Mouse (Mus musculus) heart, postnatal 0 days (tissue): Measurements from ENCODE around the gene Ociad1. TPM values are rescaled to one million over a fixed set of nuclear protein-coding genes. Genes with fewer than 3 reads are reported as not detected.
A peak's percentile ranks its signal among the peaks of the same experiment; 100 is the strongest.

Experiments used
- ATAC-seq: fragments of 200-750 bp; cut with Nextera tagmentation; 2 replicates; pipeline ENCODE4 v1.8.0; 2017; ENCODE audit warnings: low read depth, moderate number of reproducible peaks, moderate library complexity; ENCODE audit not compliant: insufficient read depth
- DNase-seq: peaks from one replicate; pipeline ENCODE4 v3.0.0-alpha.2; 2016; ENCODE audit warnings: low spot score
- H3K27ac ChIP-seq: fragments of 300-500 bp; sonication (generic); 2 replicates; pipeline ENCODE4 v1.5.1; 2014; ENCODE audit warnings: low read depth, mild to moderate bottlenecking
- H3K27me3 ChIP-seq: fragments of 300-500 bp; sonication (generic); 2 replicates; pipeline ENCODE4 v1.6.1; 2014; ENCODE audit warnings: low read length, mixed read lengths; ENCODE audit not compliant: control insufficient read depth, insufficient read depth
- H3K36me3 ChIP-seq: fragments of 300-500 bp; sonication (generic); replicated peaks from 2 replicates; pipeline ENCODE4 v1.6.1; 2014; ENCODE audit warnings: low read length, mixed read lengths; ENCODE audit not compliant: control insufficient read depth, insufficient read depth
- H3K4me1 ChIP-seq: fragments of 300-500 bp; sonication (generic); 2 replicates; pipeline ENCODE4 v1.6.1; 2014; ENCODE audit warnings: antibody characterized with exemption; ENCODE audit not compliant: control insufficient read depth, insufficient read depth
- H3K4me2 ChIP-seq: fragments of 300-500 bp; sonication (generic); 2 replicates; pipeline ENCODE4 v1.6.1; 2014; ENCODE audit warnings: low read depth, mild to moderate bottlenecking, low read length, moderate library complexity
- H3K4me3 ChIP-seq: fragments of 300-500 bp; sonication (generic); 2 replicates; pipeline ENCODE4 v1.5.1; 2014; ENCODE audit warnings: low read depth, low read length
- H3K9ac ChIP-seq: fragments of 300-500 bp; sonication (generic); replicated peaks from 2 replicates; pipeline ENCODE4 v1.6.1; 2014; ENCODE audit warnings: low read depth, low read length, mixed read lengths
- H3K9me3 ChIP-seq: fragments of 300-500 bp; sonication (generic); replicated peaks from 2 replicates; pipeline ENCODE4 v1.6.1; 2016; ENCODE audit warnings: low read length; ENCODE audit not compliant: control insufficient read depth
- CTCF ChIP-seq: IDR thresholded peaks from 2 replicates; pipeline ENCODE4 v1.5.1; 2016; ENCODE audit warnings: antibody characterized with exemption, control low read depth, low read depth
- EP300 ChIP-seq: IDR thresholded peaks from 2 replicates; pipeline ENCODE4 v1.6.1; 2016; ENCODE audit warnings: antibody characterized with exemption, low read depth
- WGBS: fragments of 180-500 bp; shearing (Covaris S2); extraction: QIAGEN DNeasy Blood & Tissue Kit; methylation state at CpG from one replicate; pipeline ENCODE4 v1.1.7; 2014; 5-methylcytosine and 5-hydroxymethylcytosine counted together
- polyA plus RNA-seq: library from polyadenylated mRNA; unstranded; fragments of >200 nt; fragmentation: Nextera tagmentation; extraction: Ambion mirVana; gene quantifications from 2 replicates; pipeline ENCODE4 v1.2.1, GENCODE M21; 2015
- total RNA-seq: library from RNA; depleted of rRNA; stranded (reverse); fragments of >200 nt; gene quantifications from 2 replicates; pipeline ENCODE4 v1.2.3, GENCODE M21; 2014; ENCODE audit warnings: low replicate concordance

Gene Ociad1
- total and polyA plus RNA-seq, 2 experiments from 2014 or later: 131 to 265 TPM

DNA sequence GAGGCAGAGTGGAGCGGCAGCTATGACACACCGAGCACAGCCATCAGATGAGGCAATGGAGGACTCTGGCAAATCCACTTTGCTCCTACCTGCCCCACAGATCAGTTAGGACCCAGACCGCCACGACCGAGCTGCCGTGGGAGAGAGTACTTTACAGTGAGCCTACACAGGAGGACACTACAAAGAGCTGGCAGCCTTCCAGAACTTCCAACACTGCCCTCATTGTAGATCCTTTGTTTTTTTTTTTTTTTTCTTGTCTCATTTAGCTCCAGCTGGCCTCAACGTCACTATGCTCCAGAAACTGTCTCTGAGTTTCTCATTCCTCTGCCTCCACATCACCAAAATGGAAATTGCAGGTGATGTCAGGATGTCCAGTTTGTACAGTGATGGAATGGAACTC, 60.9 kb downstream of the Ociad1 start:
- TF ChIP-seq CTCF (no peak), EP300 (no peak)
- no peak for DNase-seq
- Histone ChIP-seq H3K4me3 (no peak overlapping the region), H3K9ac (no peak overlapping the region), H3K4me1 (no peaks in the 10 kb centered on the region), H3K9me3 (no peaks in the 10 kb centered on the region), H3K4me2 (no peak overlapping the region), H3K36me3 (no peaks in the 10 kb centered on the region), H3K27ac (no peak overlapping the region), H3K27me3 (no peaks in the 10 kb centered on the region)
- ATAC-seq: no peak
- WGBS: 41% methylated on average over 7 of the region's 7 CpGs

DNA sequence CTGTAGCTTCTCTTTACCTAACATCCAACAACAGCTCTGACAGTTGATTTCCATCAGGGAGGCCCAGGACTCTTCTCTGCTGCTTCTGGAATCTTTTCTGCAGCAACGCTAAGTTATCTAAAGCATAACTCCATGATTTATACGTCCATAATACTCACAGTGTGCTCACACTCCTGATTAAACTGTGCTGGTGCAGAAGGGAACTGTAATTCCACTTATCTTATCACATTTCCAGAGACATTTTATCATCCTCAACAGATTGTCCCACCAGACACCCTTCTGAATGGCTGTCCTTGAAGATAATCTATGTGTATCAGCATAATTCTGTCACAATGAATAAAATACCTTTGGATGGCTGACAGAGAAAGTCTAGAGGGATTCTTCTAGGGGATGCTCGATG, 61.4 kb downstream of the Ociad1 start:
- no peak for ATAC-seq
- Histone ChIP-seq H3K9ac (no peak overlapping the region), H3K36me3 (no peaks in the 10 kb centered on the region), H3K27ac (no peak overlapping the region), H3K27me3 (no peaks in the 10 kb centered on the region), H3K9me3 (no peaks in the 10 kb centered on the region), H3K4me2 (no peak overlapping the region), H3K4me3 (no peak overlapping the region), H3K4me1 (no peaks in the 10 kb centered on the region)
- DNase-seq: no peak
- TF ChIP-seq EP300: no peak
- TF ChIP-seq CTCF: no peak
- WGBS: 21% methylated on average over 3 of the region's 3 CpGs

- H3K36me3 ChIP-seq: no peaks in the 10 kb centered on the region
- ATAC-seq (no peak), DNase-seq (no peak)
- peaks cover 9% of the 10 kb centered on the region; the same call in 1 of the 2 replicates for H3K4me1 ChIP-seq
- H3K9ac ChIP-seq: no peak overlapping the region
- H3K4me3 ChIP-seq: no peak overlapping the region
- H3K4me2 ChIP-seq: no peak overlapping the region
- WGBS: 64% methylated on average over 5 of the region's 5 CpGs
- H3K27me3 ChIP-seq: no peaks in the 10 kb centered on the region
- TF ChIP-seq EP300 (no peak), CTCF (no peak)
- H3K27ac ChIP-seq: no peak overlapping the region
- H3K9me3 ChIP-seq: no peaks in the 10 kb centered on the region
Measured at GRCm38 (mm10) chr5:73355393-73355792, 62.8 kb downstream of the Ociad1 start.

DNA sequence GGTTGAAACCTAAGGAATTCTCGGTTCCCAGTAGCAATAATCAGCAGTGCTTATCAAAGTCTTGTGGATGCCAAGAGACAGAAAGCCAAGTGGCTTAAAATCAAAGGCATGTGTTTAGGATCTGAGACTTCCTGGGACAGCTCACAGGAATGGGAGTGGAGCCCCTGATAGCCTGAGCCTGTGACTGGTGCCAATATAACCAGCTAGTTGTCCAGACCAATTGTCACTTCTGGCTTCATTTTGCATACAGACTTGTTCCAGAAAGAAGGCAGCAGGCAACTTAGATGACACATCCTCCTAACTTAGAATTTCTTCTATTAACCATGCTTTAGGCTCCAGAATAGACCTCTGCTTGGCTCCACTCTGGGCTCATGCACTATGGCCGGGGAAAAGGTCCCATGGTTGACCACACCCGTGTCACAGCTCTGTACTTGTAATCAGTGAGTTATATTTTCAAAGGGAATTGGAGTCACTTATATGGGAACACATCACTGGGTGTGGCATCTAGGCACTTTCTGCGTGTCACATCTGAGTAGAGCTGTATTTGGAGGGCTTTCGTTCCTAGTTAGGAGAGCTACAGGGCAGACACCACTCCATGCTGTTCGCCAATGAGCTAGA, 66.7 kb downstream of the Ociad1 start:
- ATAC-seq: peak; percentile 39; the same call in 1 of the 2 replicates
- Histone ChIP-seq H3K36me3 (no peaks in the 10 kb centered on the region), H3K27ac (no peak overlapping the region), H3K4me3 (peak overlapping the region; percentile 6; the same call in 1 of the 2 replicates), H3K27me3 (no peaks in the 10 kb centered on the region), H3K9ac (no peak overlapping the region), H3K9me3 (no peaks in the 10 kb centered on the region), H3K4me1 (peaks cover 9% of the 10 kb centered on the region; the same call in 1 of the 2 replicates), H3K4me2 (peak overlapping the region; percentile 52)
- 41% methylated on average over 6 of the region's 6 CpGs for WGBS
- DNase-seq: no peak
- TF ChIP-seq CTCF: no peak

- peak overlapping the region; percentile 52 for H3K4me2 ChIP-seq
Measured at GRCm38 (mm10) chr5:73359752-73360141, 67.2 kb downstream of the Ociad1 start.

DNA sequence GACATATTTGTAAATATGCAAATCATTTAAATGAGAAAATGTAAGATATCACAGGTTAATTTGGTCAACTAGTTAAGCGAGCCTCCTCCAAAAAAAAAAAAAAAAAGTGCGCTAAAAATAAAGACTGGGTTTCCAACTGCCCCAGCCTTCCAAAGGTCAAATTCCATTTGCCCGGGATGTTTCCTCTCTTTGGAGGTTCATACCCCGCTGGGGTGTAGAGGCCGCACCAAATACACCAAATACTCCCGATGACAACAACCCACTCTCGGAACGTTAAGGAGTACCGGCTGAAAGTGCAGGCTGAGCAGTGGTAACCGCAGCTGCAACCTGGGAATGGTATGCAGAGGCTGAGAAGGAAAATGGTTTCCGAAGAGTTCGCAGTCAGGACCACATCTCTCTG, 67.7 kb downstream of the Ociad1 start:
- no peak for TF ChIP-seq EP300
- TF ChIP-seq CTCF: no peak
- Histone ChIP-seq H3K27ac (no peak overlapping the region), H3K4me2 (peak overlapping the region; percentile 52), H3K4me3 (peak overlapping the region; percentile 6; the same call in 1 of the 2 replicates), H3K4me1 (peaks cover 9% of the 10 kb centered on the region; the same call in 1 of the 2 replicates), H3K27me3 (no peaks in the 10 kb centered on the region), H3K9me3 (no peaks in the 10 kb centered on the region), H3K36me3 (no peaks in the 10 kb centered on the region), H3K9ac (no peak overlapping the region)
- WGBS: 16% methylated on average over 12 of the region's 12 CpGs
- DNase-seq: no peak
- ATAC-seq: no peak

More at GRCm38 (mm10) chr5:73359752-73360141, 67.2 kb downstream of the Ociad1 start:
- no peaks in the 10 kb centered on the region for H3K27me3 ChIP-seq
- H3K9me3 ChIP-seq: no peaks in the 10 kb centered on the region
- no peaks in the 10 kb centered on the region for H3K36me3 ChIP-seq
- DNase-seq (no peak), ATAC-seq (peak; percentile 53; the same call in 1 of the 2 replicates)
- H3K4me1 ChIP-seq: peaks cover 9% of the 10 kb centered on the region; the same call in 1 of the 2 replicates
- WGBS: 21% methylated on average over 12 of the region's 12 CpGs
- H3K4me3 ChIP-seq: peak overlapping the region; percentile 6; the same call in 1 of the 2 replicates
- no peak overlapping the region for H3K9ac ChIP-seq
- TF ChIP-seq CTCF (no peak), EP300 (no peak)
- H3K27ac ChIP-seq: no peak overlapping the region
